Mouse (Mus musculus) limb, embryonic 14.5 days (tissue): Measurements from ENCODE around the gene Tmem254a. TPM values are rescaled to one million over a fixed set of nuclear protein-coding genes. Genes with fewer than 3 reads are reported as not detected.

Source experiments
- polyA plus RNA-seq, 2 experiments: library from polyadenylated mRNA; depleted of rRNA in 1 of 2; stranded (reverse) in 1 of 2; unstranded in 1 of 2; fragments of >200 nt; fragmentation: Nextera tagmentation in 1 of 2; extraction: Ambion mirVana in 1 of 2; gene quantifications; 2 replicates each; pipeline versions ENCODE4 v1.2.1 to v1.2.3; 2012 to 2014

Gene Tmem254a
- polyA plus RNA-seq, 2 experiments: 2.5 to 3.8 TPM

Other genes starting within 250 kb of the Tmem254a start
- 67.1 and 79.9 TPM in 2 replicates for gene Ppif, start 233.5 kb downstream of the Tmem254a start, polyA plus RNA-seq (2012; rRNA removed)
- 27.3 and 28.9 TPM in 2 replicates for gene Ppif, start 233.5 kb downstream of the Tmem254a start, polyA plus RNA-seq (2014; fragmentation: Nextera tagmentation; extraction: Ambion mirVana)
- gene Zcchc24, start 158.6 kb downstream of the Tmem254a start, polyA plus RNA-seq (2012; rRNA removed): 52.7 and 58.0 TPM in 2 replicates
- gene Zcchc24, start 158.6 kb downstream of the Tmem254a start, polyA plus RNA-seq (2014; fragmentation: Nextera tagmentation; extraction: Ambion mirVana): 45.1 and 49.3 TPM in 2 replicates
- 20.3 and 22.4 TPM in 2 replicates for gene Anxa11, start 85.5 kb downstream of the Tmem254a start, polyA plus RNA-seq (2012; rRNA removed)
- gene Anxa11, start 85.5 kb downstream of the Tmem254a start, polyA plus RNA-seq (2014; fragmentation: Nextera tagmentation; extraction: Ambion mirVana): 18.7 and 20.5 TPM in 2 replicates
- gene Plac9a, start 24.6 kb downstream of the Tmem254a start, polyA plus RNA-seq (2012; rRNA removed): 0.31 and 0.54 TPM in 2 replicates
- 0.56 TPM in 1 of 2 replicates, not detected in the other for gene Plac9a, start 24.6 kb downstream of the Tmem254a start, polyA plus RNA-seq (2014; fragmentation: Nextera tagmentation; extraction: Ambion mirVana)
- gene Cphx1, start 10.6 kb upstream of the Tmem254a start, polyA plus RNA-seq (2012; rRNA removed): 0.04 TPM in 1 of 2 replicates, not detected in the other
- gene Cphx1, start 10.6 kb upstream of the Tmem254a start, polyA plus RNA-seq (2014; fragmentation: Nextera tagmentation; extraction: Ambion mirVana): 0.11 TPM in 1 of 2 replicates, not detected in the other
- gene Duxbl1, start 50.9 kb upstream of the Tmem254a start, polyA plus RNA-seq (2012; rRNA removed): 6.8 and 8.0 TPM in 2 replicates
- 0.63 and 1.6 TPM in 2 replicates for gene Duxbl1, start 50.9 kb upstream of the Tmem254a start, polyA plus RNA-seq (2014; fragmentation: Nextera tagmentation; extraction: Ambion mirVana)
- 26.5 and 29.0 TPM in 2 replicates for gene Gm9780, start 115.0 kb upstream of the Tmem254a start, polyA plus RNA-seq (2012; rRNA removed)
- gene Gm9780, start 115.0 kb upstream of the Tmem254a start, polyA plus RNA-seq (2014; fragmentation: Nextera tagmentation; extraction: Ambion mirVana): 42.6 and 49.9 TPM in 2 replicates
- 6.0 and 8.4 TPM in 2 replicates for gene Tmem254c, start 139.7 kb upstream of the Tmem254a start, polyA plus RNA-seq (2012; rRNA removed)
- gene Tmem254c, start 139.7 kb upstream of the Tmem254a start, polyA plus RNA-seq (2014; fragmentation: Nextera tagmentation; extraction: Ambion mirVana): 47.7 and 56.8 TPM in 2 replicates
- gene Cphx2, start 153.8 kb upstream of the Tmem254a start, polyA plus RNA-seq (2012; rRNA removed): not detected in 2 replicates
- gene Cphx2, start 153.8 kb upstream of the Tmem254a start, polyA plus RNA-seq (2014; fragmentation: Nextera tagmentation; extraction: Ambion mirVana): not detected in 2 replicates
- not detected in 2 replicates for gene Cphx3, start 154.6 kb upstream of the Tmem254a start, polyA plus RNA-seq (2012; rRNA removed)
- gene Cphx3, start 154.6 kb upstream of the Tmem254a start, polyA plus RNA-seq (2014; fragmentation: Nextera tagmentation; extraction: Ambion mirVana): not detected in 2 replicates
- not detected in 2 replicates for gene Duxbl2, start 190.7 kb upstream of the Tmem254a start, polyA plus RNA-seq (2012; rRNA removed)
- 0.21 and 3.2 TPM in 2 replicates for gene Duxbl2, start 190.7 kb upstream of the Tmem254a start, polyA plus RNA-seq (2014; fragmentation: Nextera tagmentation; extraction: Ambion mirVana)